Mouse (Mus musculus) adrenal gland, adult 10 weeks (tissue): ENCODE results near the gene Hhex. TPM values are rescaled to one million over a fixed set of nuclear protein-coding genes. Genes with fewer than 3 reads are reported as not detected.

Experiments
- polyA plus RNA-seq: library from polyadenylated mRNA; stranded (reverse); fragments of 350-450 nt; fragmentation: Illumina TruSeq; extraction: RNeasy Lipid Tissue Mini Kit (QIAGEN cat#74804); gene quantifications from one replicate; pipeline ENCODE4 v1.2.3, GENCODE M21; 2014; ENCODE audit warnings: low read depth, low replicate concordance

Gene Hhex
- 105 TPM for polyA plus RNA-seq

GRCm38 (mm10) chr19:37434263-37434951 lies at the start of gene Hhex:
TSS of gene Hhex (plus strand) at chr19:37434810.

Other genes with a start within 250 kb of the Hhex start
- 230 TPM for gene March5, start 227.3 kb upstream of the Hhex start, polyA plus RNA-seq
- 20.5 TPM for gene Cpeb3, start 226.2 kb upstream of the Hhex start, polyA plus RNA-seq
- 196 TPM for gene Ide, start 97.0 kb upstream of the Hhex start, polyA plus RNA-seq
- gene Kif11, start 58.4 kb upstream of the Hhex start, polyA plus RNA-seq = 8.4 TPM
- 55.6 TPM for gene Exoc6, start 115.6 kb downstream of the Hhex start, polyA plus RNA-seq